Mouse (Mus musculus) liver, embryonic 14.5 days (tissue): ENCODE results near the gene Galnt11. TPM values are rescaled to one million over a fixed set of nuclear protein-coding genes. Genes with fewer than 3 reads are reported as not detected.

Source experiments
- ATAC-seq: fragments of 200-750 bp; cut with Nextera tagmentation; 2 replicates; pipeline ENCODE4 v1.8.0; 2017; ENCODE audit warnings: moderate number of reproducible peaks, mild to moderate bottlenecking, moderate library complexity; ENCODE audit not compliant: insufficient read depth
- DNase-seq, 3 experiments: peaks; one replicate each; pipeline ENCODE4 v3.0.0-alpha.2; 2012 to 2013; ENCODE audit warnings: low read depth in 3 of 3, low spot score in 3 of 3
- H3K27ac ChIP-seq: fragments of 300-500 bp; sonication (generic); 2 replicates; pipeline ENCODE4 v1.5.1; 2014; ENCODE audit warnings: moderate library complexity, mild to moderate bottlenecking, control low read depth, inconsistent platforms
- H3K27me3 ChIP-seq: fragments of 300-500 bp; sonication (generic); 2 replicates; pipeline ENCODE4 v1.6.1; 2014; ENCODE audit warnings: mild to moderate bottlenecking, low read length, moderate library complexity; ENCODE audit not compliant: control insufficient read depth, insufficient read depth
- H3K36me3 ChIP-seq: fragments of 300-500 bp; sonication (generic); replicated peaks from 2 replicates; pipeline ENCODE4 v1.6.1; 2014; ENCODE audit warnings: low read depth; ENCODE audit not compliant: control insufficient read depth, insufficient read depth
- H3K4me1 ChIP-seq, 2 experiments: fragments of 200-500 bp in 1 of 2; fragments of 300-500 bp in 1 of 2; sonication (generic) in 1 of 2; replicated peaks; 2 replicates each; pipeline ENCODE4 v1.6.1; 2012 to 2014; ENCODE audit warnings: antibody characterized with exemption in 1 of 2, inconsistent platforms in 1 of 2, low read length in 1 of 2; ENCODE audit not compliant: control insufficient read depth in 2 of 2, insufficient read depth in 2 of 2
- H3K4me2 ChIP-seq: fragments of 300-500 bp; sonication (generic); 2 replicates; pipeline ENCODE4 v1.6.1; 2014; ENCODE audit warnings: low read depth, mild to moderate bottlenecking, control low read depth, moderate library complexity
- H3K4me3 ChIP-seq, 2 experiments: fragments of 200-500 bp in 1 of 2; fragments of 300-500 bp in 1 of 2; sonication (generic) in 1 of 2; 2 replicates each; pipeline ENCODE4 v1.5.1; 2012 to 2014; ENCODE audit warnings: low read depth in 2 of 2, low read length in 2 of 2, mild to moderate bottlenecking in 2 of 2, control low read depth in 1 of 2, inconsistent platforms in 1 of 2, moderate library complexity in 1 of 2; ENCODE audit not compliant: insufficient read depth in 1 of 2
- H3K9ac ChIP-seq: fragments of 300-500 bp; sonication (generic); replicated peaks from 2 replicates; pipeline ENCODE4 v1.6.1; 2014; ENCODE audit warnings: mild to moderate bottlenecking, control low read depth, moderate library complexity
- H3K9me3 ChIP-seq: fragments of 300-500 bp; sonication (generic); 2 replicates; pipeline ENCODE4 v1.6.1; 2016; ENCODE audit warnings: low read length, mixed read lengths; ENCODE audit not compliant: control insufficient read depth
- CTCF ChIP-seq: IDR thresholded peaks from 2 replicates; pipeline ENCODE4 v1.5.1; 2016; ENCODE audit warnings: antibody characterized with exemption, low read depth, control low read depth
- EP300 ChIP-seq: IDR thresholded peaks from 2 replicates; pipeline ENCODE4 v1.6.1; 2016; ENCODE audit warnings: antibody characterized with exemption, low read depth
- WGBS: fragments of 180-500 bp; shearing (Covaris S2); extraction: QIAGEN DNeasy Blood & Tissue Kit; methylation state at CpG from one replicate; pipeline ENCODE4 v1.1.7; 2014; ENCODE audit not compliant: insufficient replicate concordance; 5-methylcytosine and 5-hydroxymethylcytosine counted together
- polyA plus RNA-seq, 2 experiments: library from polyadenylated mRNA; depleted of rRNA in 1 of 2; stranded (reverse) in 1 of 2; unstranded in 1 of 2; fragments of >200 nt; fragmentation: Nextera tagmentation in 1 of 2; extraction: Ambion mirVana in 1 of 2; gene quantifications; 2 replicates each; pipeline versions ENCODE4 v1.2.1 to v1.2.3; 2012 to 2014

Gene Galnt11
- polyA plus RNA-seq, 2 experiments = 4.9 to 8.4 TPM

DNA sequence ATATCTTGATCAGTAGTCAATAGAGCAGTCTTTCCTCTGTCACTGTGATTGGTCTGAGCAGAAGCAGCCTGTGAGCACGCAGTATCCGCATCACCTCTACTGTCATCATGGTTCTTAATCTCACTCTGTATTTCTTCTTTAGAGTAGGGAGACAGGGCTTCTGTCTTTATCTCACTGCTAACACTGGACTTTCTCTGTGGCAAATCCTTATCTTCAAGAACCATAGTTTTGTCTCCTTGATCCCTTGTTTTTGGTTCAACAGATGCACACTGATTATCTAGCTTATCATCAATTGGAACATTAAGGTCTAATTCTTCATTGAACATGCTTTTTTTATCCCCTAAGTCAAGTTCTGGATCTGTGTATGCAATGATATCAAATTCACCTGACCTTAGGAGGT is 88.5 kb downstream of the Galnt11 start:
- Histone ChIP-seq H3K27me3 (no peaks in the 10 kb centered on the region), H3K9ac (no peak overlapping the region), H3K4me3 (no peak overlapping the region), H3K9me3 (no peaks in the 10 kb centered on the region), H3K36me3 (peaks cover 37% of the 10 kb centered on the region), H3K4me1 (peaks cover 0 to 5% of the 10 kb centered on the region in 2 experiments; a peak in 1 of 4 replicates), H3K4me2 (no peak overlapping the region), H3K27ac (no peak overlapping the region)
- WGBS = 50% methylated on average over 2 of the region's 2 CpGs
- DNase-seq = peak in 2 of 3 experiments; percentile 3 to 20
- TF ChIP-seq EP300 (peak; percentile 56; the same call in 1 of the 2 replicates), CTCF (no peak)
- ATAC-seq = peak; percentile 72

DNA sequence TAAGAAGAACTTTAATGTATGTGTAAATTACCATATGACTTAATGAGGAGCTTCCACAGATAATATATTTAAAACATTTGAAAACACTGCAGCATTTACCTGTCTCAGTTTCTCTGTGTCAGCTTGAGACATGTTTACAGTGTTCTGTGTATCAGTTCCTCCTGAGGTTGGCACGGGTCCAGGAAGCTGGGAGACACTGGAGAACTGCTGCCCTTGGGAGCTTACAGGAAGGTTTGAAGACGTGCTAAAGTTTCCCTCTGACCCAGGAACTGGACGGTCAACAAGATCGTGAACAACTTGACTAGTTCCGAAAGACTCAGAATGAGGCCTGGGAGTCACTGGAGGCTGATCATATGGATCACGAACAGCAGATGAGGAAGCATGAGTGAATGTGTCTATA is 92.2 kb downstream of the Galnt11 start:
- Histone ChIP-seq H3K36me3 (peaks cover 39% of the 10 kb centered on the region), H3K27ac (no peak overlapping the region), H3K27me3 (no peaks in the 10 kb centered on the region), H3K9ac (no peak overlapping the region), H3K4me2 (no peak overlapping the region), H3K4me1 (peaks cover 0 to 5% of the 10 kb centered on the region in 2 experiments; a peak in 1 of 4 replicates), H3K9me3 (no peaks in the 10 kb centered on the region), H3K4me3 (no peak overlapping the region)
- ATAC-seq = no peak
- 77% methylated on average over 6 of the region's 6 CpGs for WGBS
- TF ChIP-seq EP300 (no peak), CTCF (no peak)
- DNase-seq = no peak

Other genes with a start within 250 kb of the Galnt11 start
- gene Prkag2, start 121.3 kb upstream of the Galnt11 start, polyA plus RNA-seq (2012; rRNA removed) = 3.2 and 4.0 TPM in 2 replicates
- gene Prkag2, start 121.3 kb upstream of the Galnt11 start, polyA plus RNA-seq (2014; fragmentation: Nextera tagmentation; extraction: Ambion mirVana) = 2.7 and 3.1 TPM in 2 replicates
- not detected in 2 replicates for gene Galntl5, start 40.4 kb upstream of the Galnt11 start, polyA plus RNA-seq (2012; rRNA removed)
- not detected in 2 replicates for gene Galntl5, start 40.4 kb upstream of the Galnt11 start, polyA plus RNA-seq (2014; fragmentation: Nextera tagmentation; extraction: Ambion mirVana)
- gene E130116L18Rik, start 1.2 kb downstream of the Galnt11 start, polyA plus RNA-seq (2012; rRNA removed) = not detected in 2 replicates
- not detected in 2 replicates for gene E130116L18Rik, start 1.2 kb downstream of the Galnt11 start, polyA plus RNA-seq (2014; fragmentation: Nextera tagmentation; extraction: Ambion mirVana)